Mouse (Mus musculus): ENCODE results near the gene Olfr243. TPM values are rescaled to one million over a fixed set of nuclear protein-coding genes. Genes with fewer than 3 reads are reported as not detected.
"Not testable (repeated sequence)": the region's sequence is repeated elsewhere in the genome, so short reads cannot be mapped to it uniquely, and the experiment has no call there.

Olfr243 gene
- total RNA-seq (2014; rRNA removed) (not detected in 2 replicates), polyA plus RNA-seq (2015; fragmentation: Nextera tagmentation; extraction: Ambion mirVana) (not detected in 2 replicates)

- Histone ChIP-seq H3K9me3 (ENCODE audit: low read length) (no peaks in the 10 kb centered on the region), H3K4me1 (ENCODE audit: insufficient read depth) (no peaks in the 10 kb centered on the region), H3K36me3 (ENCODE audit: insufficient read depth) (no peaks in the 10 kb centered on the region), H3K9ac (no peak within 1 kb of the TSS), H3K4me3 (ENCODE audit: low read depth, low read length) (no peak within 1 kb of the TSS), H3K4me2 (ENCODE audit: low read depth) (no peak within 1 kb of the TSS), H3K27me3 (ENCODE audit: insufficient read depth, low read length) (no peaks in the 10 kb centered on the region), H3K27ac (ENCODE audit: low read depth, low read length) (no peak within 1 kb of the TSS)
- no peak for ATAC-seq
- no peak for TF ChIP-seq CTCF (IDR thresholded peaks at IDR 0.05; ENCODE audit: low read depth)
- DNase-seq = no peak
These were observed at the start of gene Olfr243 for GRCm38 (mm10) chr7:103714371-103714770. Gene Olfr243 (plus strand): TSS chr7:103714671.

GRCm38 (mm10) chr7:103671091-103671490, 43.4 kb upstream of the Olfr243 start, which contains the start of gene Olfr624:
Gene Olfr624 (minus strand): TSS chr7:103671191.
- Histone ChIP-seq H3K4me2 (ENCODE audit: low read depth) (no peak within 1 kb of the TSS), H3K9ac (no peak within 1 kb of the TSS), H3K36me3 (ENCODE audit: insufficient read depth) (no peaks in the 10 kb centered on the region), H3K9me3 (ENCODE audit: low read length) (no peaks in the 10 kb centered on the region), H3K4me1 (ENCODE audit: insufficient read depth) (no peaks in the 10 kb centered on the region), H3K4me3 (ENCODE audit: low read depth, low read length) (no peak within 1 kb of the TSS), H3K27me3 (ENCODE audit: insufficient read depth, low read length) (no peaks in the 10 kb centered on the region), H3K27ac (ENCODE audit: low read depth, low read length) (no peak within 1 kb of the TSS)
- DNase-seq (no peak), ATAC-seq (no peak)
- TF ChIP-seq CTCF (IDR thresholded peaks at IDR 0.05; ENCODE audit: low read depth) = no peak
- WGBS = 92% methylated on average over 2 of the region's 2 CpGs

GRCm38 (mm10) chr7:103682420-103682819, 32.1 kb upstream of the Olfr243 start, which contains the start of gene Olfr625-ps1:
Gene Olfr625-ps1 (plus strand): TSS chr7:103682720.
- Histone ChIP-seq H3K9me3 (ENCODE audit: low read length) (no peaks in the 10 kb centered on the region), H3K9ac (no peak within 1 kb of the TSS), H3K36me3 (ENCODE audit: insufficient read depth) (no peaks in the 10 kb centered on the region), H3K4me3 (ENCODE audit: low read depth, low read length) (no peak within 1 kb of the TSS), H3K27ac (ENCODE audit: low read depth, low read length) (no peak within 1 kb of the TSS), H3K27me3 (ENCODE audit: insufficient read depth, low read length) (no peaks in the 10 kb centered on the region), H3K4me1 (ENCODE audit: insufficient read depth) (no peaks in the 10 kb centered on the region), H3K4me2 (ENCODE audit: low read depth) (no peak within 1 kb of the TSS)
- ATAC-seq (no peak), DNase-seq (no peak)
- TF ChIP-seq CTCF (IDR thresholded peaks at IDR 0.05; ENCODE audit: low read depth) = no peak

GRCm38 (mm10) chr7:103699469-103699868, 15.0 kb upstream of the Olfr243 start:
- Histone ChIP-seq H3K9me3 (ENCODE audit: low read length) (no peaks in the 10 kb centered on the region), H3K4me2 (ENCODE audit: low read depth) (no peak overlapping the region), H3K27ac (ENCODE audit: low read depth, low read length) (no peak overlapping the region), H3K4me1 (ENCODE audit: insufficient read depth) (no peaks in the 10 kb centered on the region), H3K9ac (no peak overlapping the region), H3K36me3 (ENCODE audit: insufficient read depth) (no peaks in the 10 kb centered on the region), H3K4me3 (ENCODE audit: low read depth, low read length) (no peak overlapping the region), H3K27me3 (ENCODE audit: insufficient read depth, low read length) (no peaks in the 10 kb centered on the region)
- ATAC-seq (no peak), DNase-seq (no peak)
- WGBS = 77% methylated on average over 4 of the region's 4 CpGs
- TF ChIP-seq CTCF (IDR thresholded peaks at IDR 0.05; ENCODE audit: low read depth) = no peak

DNA sequence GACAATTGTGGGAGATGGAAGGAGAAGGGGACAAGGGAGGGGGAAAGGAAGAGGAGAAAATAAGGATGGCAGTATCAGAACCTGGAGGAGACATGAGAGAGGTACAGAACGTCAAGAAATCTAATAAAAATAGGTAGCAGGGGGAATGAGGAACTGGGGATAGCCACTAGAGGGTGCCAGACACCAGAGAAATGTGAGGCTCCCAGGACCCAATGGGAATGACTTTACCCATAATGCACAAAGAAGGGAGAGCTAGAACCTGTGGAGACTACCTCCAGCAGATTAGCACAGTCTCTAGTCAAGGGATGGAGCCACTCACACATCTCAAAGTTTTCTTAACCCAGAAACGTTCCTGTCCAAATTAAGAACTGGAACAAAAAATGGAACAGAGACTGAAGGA, 2.4 kb upstream of the Olfr243 start:
- 0 out of 2 replicates have a peak, but pooled peaks have one; percentile 13 for TF ChIP-seq CTCF (IDR thresholded peaks at IDR 0.05; ENCODE audit: low read depth)
- H3K4me1 ChIP-seq (ENCODE audit: insufficient read depth) = no peaks in the 10 kb centered on the region

DNA sequence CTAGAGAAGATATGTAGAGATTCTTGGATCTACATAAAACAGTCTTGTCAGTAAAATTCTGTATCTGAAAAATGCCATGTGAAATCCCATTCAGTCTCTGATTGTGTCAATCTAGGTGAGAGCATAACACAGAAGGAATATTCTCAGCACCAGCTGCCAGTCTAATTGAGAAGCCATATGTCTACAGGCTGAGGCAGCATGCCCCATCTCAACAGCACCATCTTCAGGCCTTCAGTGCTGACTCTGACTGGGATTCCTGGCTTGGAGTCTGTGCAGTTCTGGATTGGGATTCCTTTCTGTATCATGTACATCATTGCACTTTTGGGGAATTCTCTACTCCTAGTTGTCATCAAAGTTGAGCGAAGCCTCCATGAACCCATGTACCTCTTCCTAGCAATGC, 1.9 kb downstream of the Olfr243 start:
- not testable (repeated sequence) for H3K27ac ChIP-seq (ENCODE audit: low read depth, low read length); ATAC-seq; H3K36me3 ChIP-seq (ENCODE audit: insufficient read depth); H3K9me3 ChIP-seq (ENCODE audit: low read length); H3K27me3 ChIP-seq (ENCODE audit: insufficient read depth, low read length); H3K4me3 ChIP-seq (ENCODE audit: low read depth, low read length); H3K4me2 ChIP-seq (ENCODE audit: low read depth); H3K4me1 ChIP-seq (ENCODE audit: insufficient read depth); H3K9ac ChIP-seq; DNase-seq
- WGBS = 90% methylated on average over 1 of the region's 1 CpGs

More for the DNA sequence above, 2.4 kb upstream of the Olfr243 start:
- 30% methylated on average over 2 of the region's 2 CpGs for WGBS
- no peak overlapping the region for H3K4me2 ChIP-seq (ENCODE audit: low read depth)
- no peaks in the 10 kb centered on the region for H3K27me3 ChIP-seq (ENCODE audit: insufficient read depth, low read length)
- H3K9ac ChIP-seq = no peak overlapping the region
- H3K4me3 ChIP-seq (ENCODE audit: low read depth, low read length) = no peak overlapping the region
- H3K36me3 ChIP-seq (ENCODE audit: insufficient read depth) = no peaks in the 10 kb centered on the region
- no peaks in the 10 kb centered on the region for H3K9me3 ChIP-seq (ENCODE audit: low read length)
- H3K27ac ChIP-seq (ENCODE audit: low read depth, low read length) = no peak overlapping the region
- ATAC-seq = no peak
- DNase-seq = no peak

DNA sequence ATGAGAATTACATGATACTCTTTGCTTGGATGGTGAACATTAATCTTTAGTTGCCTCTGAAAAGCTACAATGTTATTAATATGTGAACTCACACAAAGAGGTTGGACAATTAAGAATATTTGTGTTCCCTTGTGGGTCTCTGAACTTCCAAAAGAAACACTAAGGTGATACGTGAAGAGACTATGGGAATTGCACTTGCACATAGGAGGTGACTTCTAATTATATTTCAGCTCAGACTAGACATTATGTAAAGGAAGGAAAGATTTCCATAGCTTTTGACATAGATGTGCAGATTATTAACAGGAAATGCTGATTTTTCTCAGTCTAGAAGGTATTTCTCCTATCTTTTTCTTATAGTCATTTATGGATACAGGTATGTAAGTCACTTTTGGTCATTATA, 15.6 kb downstream of the Olfr243 start, which contains the start of gene Olfr628:
Gene Olfr628 (plus strand): TSS at position 301 of the 400 bp plus-strand sequence.
- no peak for ATAC-seq
- Histone ChIP-seq H3K27ac (ENCODE audit: low read depth, low read length) (no peak within 1 kb of the TSS), H3K27me3 (ENCODE audit: insufficient read depth, low read length) (no peaks in the 10 kb centered on the region), H3K36me3 (ENCODE audit: insufficient read depth) (no peaks in the 10 kb centered on the region), H3K9me3 (ENCODE audit: low read length) (no peaks in the 10 kb centered on the region), H3K9ac (no peak within 1 kb of the TSS), H3K4me2 (ENCODE audit: low read depth) (no peak within 1 kb of the TSS), H3K4me3 (ENCODE audit: low read depth, low read length) (no peak within 1 kb of the TSS), H3K4me1 (ENCODE audit: insufficient read depth) (no peaks in the 10 kb centered on the region)
- no peak for TF ChIP-seq CTCF (IDR thresholded peaks at IDR 0.05; ENCODE audit: low read depth)
- whole genome bisulfite sequencing = 89% methylated on average over 1 of the region's 1 CpGs
- DNase-seq = no peak
